Mouse (Mus musculus) embryonic facial prominence, embryonic 14.5 days (tissue): ENCODE measurements at regions not wholly inside any gene's neighbourhood (a gene's known extent, or its start where the extent isn't known, plus 50 kb on each side); places are given as distances from the start of the nearest gene placed in this dataset.
A peak's percentile ranks its signal among the peaks of the same experiment; 100 is the strongest.

Source experiments
- ATAC-seq: fragments of 200-750 bp; cut with Nextera tagmentation; 2 replicates; pipeline ENCODE4 v1.8.0; 2017; ENCODE audit warnings: low read depth, moderate number of reproducible peaks, moderate TSS enrichment
- DNase-seq: peaks from one replicate; pipeline ENCODE4 v3.0.0-alpha.2; 2015; ENCODE audit warnings: low spot score
- H3K27ac ChIP-seq: fragments of 300-500 bp; sonication (generic); replicated peaks from 2 replicates; pipeline ENCODE4 v1.5.1; 2014; ENCODE audit warnings: low read depth, mild to moderate bottlenecking, low read length, moderate library complexity
- H3K27me3 ChIP-seq: fragments of 300-500 bp; sonication (generic); replicated peaks from 2 replicates; pipeline ENCODE4 v1.6.1; 2014; ENCODE audit warnings: low read length; ENCODE audit not compliant: control insufficient read depth, insufficient read depth
- H3K36me3 ChIP-seq: fragments of 300-500 bp; sonication (generic); 2 replicates; pipeline ENCODE4 v1.6.1; 2014; ENCODE audit warnings: low read length, mixed read lengths; ENCODE audit not compliant: control insufficient read depth, insufficient read depth
- H3K4me1 ChIP-seq: fragments of 300-500 bp; sonication (generic); 2 replicates; pipeline ENCODE4 v1.6.1; 2014; ENCODE audit warnings: antibody characterized with exemption, low read length; ENCODE audit not compliant: control insufficient read depth, insufficient read depth
- H3K4me2 ChIP-seq: fragments of 300-500 bp; sonication (generic); 2 replicates; pipeline ENCODE4 v1.6.1; 2014; ENCODE audit warnings: low read depth, mild to moderate bottlenecking, low read length, moderate library complexity, mixed read lengths
- H3K4me3 ChIP-seq: fragments of 300-500 bp; sonication (generic); 2 replicates; pipeline ENCODE4 v1.5.1; 2014; ENCODE audit warnings: low read depth, mild to moderate bottlenecking, low read length
- H3K9ac ChIP-seq: fragments of 300-500 bp; sonication (generic); 2 replicates; pipeline ENCODE4 v1.6.1; 2014; ENCODE audit warnings: low read depth, mild to moderate bottlenecking, low read length, moderate library complexity, mixed read lengths
- H3K9me3 ChIP-seq: fragments of 300-500 bp; sonication (generic); 2 replicates; pipeline ENCODE4 v1.6.1; 2016; ENCODE audit warnings: low read length; ENCODE audit not compliant: control insufficient read depth
- WGBS: fragments of 180-500 bp; shearing (Covaris S2); extraction: QIAGEN DNeasy Blood & Tissue Kit; methylation state at CpG from one replicate; pipeline ENCODE4 v1.1.7; 2014; 5-methylcytosine and 5-hydroxymethylcytosine counted together

GRCm38 (mm10) chr6:55627228-55627627 lies 53.8 kb downstream of the Neurod6 start:
- ATAC-seq (no peak), DNase-seq (no peak)
- no peak overlapping the region for H3K4me3 ChIP-seq
- no peaks in the 10 kb centered on the region for H3K27me3 ChIP-seq
- H3K4me2 ChIP-seq, result no peak overlapping the region
- H3K4me1 ChIP-seq, result no peaks in the 10 kb centered on the region
- 52% methylated on average over 5 of the region's 5 CpGs for WGBS
- no peaks in the 10 kb centered on the region for H3K36me3 ChIP-seq
- no peak overlapping the region for H3K9ac ChIP-seq
- H3K27ac ChIP-seq, result no peak overlapping the region
- no peaks in the 10 kb centered on the region for H3K9me3 ChIP-seq

GRCm38 (mm10) chr6:55620366-55620765 lies 60.7 kb downstream of the Neurod6 start:
- Histone ChIP-seq H3K36me3 (no peaks in the 10 kb centered on the region), H3K4me1 (peaks cover 6% of the 10 kb centered on the region), H3K27ac (no peak overlapping the region), H3K9ac (no peak overlapping the region), H3K4me3 (no peak overlapping the region), H3K9me3 (no peaks in the 10 kb centered on the region), H3K27me3 (no peaks in the 10 kb centered on the region), H3K4me2 (no peak overlapping the region)
- 54% methylated on average over 3 of the region's 3 CpGs for WGBS
- ATAC-seq (no peak), DNase-seq (peak; percentile 26)

GRCm38 (mm10) chr6:55617922-55618481 lies 63.1 kb downstream of the Neurod6 start:
- no peaks in the 10 kb centered on the region for H3K27me3 ChIP-seq
- WGBS, result 10% methylated on average over 13 of the region's 13 CpGs
- H3K36me3 ChIP-seq, result no peaks in the 10 kb centered on the region
- peak overlapping the region; percentile 55 for H3K4me2 ChIP-seq
- peak overlapping the region; percentile 21 for H3K4me3 ChIP-seq
- DNase-seq, result peak; percentile 94
- H3K27ac ChIP-seq, result peak overlapping the region; percentile 74
- H3K9me3 ChIP-seq, result no peaks in the 10 kb centered on the region
- ATAC-seq, result peak; percentile 94
- peak overlapping the region; percentile 42 for H3K9ac ChIP-seq
- peaks cover 6% of the 10 kb centered on the region for H3K4me1 ChIP-seq

GRCm38 (mm10) chr6:55610395-55610794 lies 70.7 kb downstream of the Neurod6 start:
- H3K9me3 ChIP-seq, result no peaks in the 10 kb centered on the region
- H3K9ac ChIP-seq, result no peak overlapping the region
- no peak for ATAC-seq
- H3K4me3 ChIP-seq, result no peak overlapping the region
- no peaks in the 10 kb centered on the region for H3K36me3 ChIP-seq
- no peaks in the 10 kb centered on the region for H3K27me3 ChIP-seq
- H3K4me1 ChIP-seq, result no peaks in the 10 kb centered on the region
- no peak overlapping the region for H3K4me2 ChIP-seq
- peak; percentile 51 for DNase-seq
- no peak overlapping the region for H3K27ac ChIP-seq
- WGBS, result 40% methylated on average over 3 of the region's 3 CpGs

- Histone ChIP-seq H3K9ac (no peak overlapping the region), H3K9me3 (no peaks in the 10 kb centered on the region), H3K4me2 (no peak overlapping the region), H3K4me3 (no peak overlapping the region), H3K4me1 (no peaks in the 10 kb centered on the region), H3K27ac (no peak overlapping the region), H3K27me3 (no peaks in the 10 kb centered on the region), H3K36me3 (no peaks in the 10 kb centered on the region)
- 71% methylated on average over 1 of the region's 1 CpGs for WGBS
- DNase-seq (peak; percentile 69), ATAC-seq (no peak)
Observed at GRCm38 (mm10) chr6:55609976-55610375, 71.1 kb downstream of the Neurod6 start.

GRCm38 (mm10) chr6:55609053-55609452 lies 72.0 kb downstream of the Neurod6 start:
- WGBS, result 83% methylated on average over 1 of the region's 1 CpGs
- Histone ChIP-seq H3K9ac (no peak overlapping the region), H3K27me3 (no peaks in the 10 kb centered on the region), H3K4me3 (no peak overlapping the region), H3K4me2 (no peak overlapping the region), H3K4me1 (no peaks in the 10 kb centered on the region), H3K27ac (no peak overlapping the region), H3K36me3 (no peaks in the 10 kb centered on the region), H3K9me3 (no peaks in the 10 kb centered on the region)
- ATAC-seq, result no peak
- DNase-seq, result no peak

GRCm38 (mm10) chr6:55597088-55597487 lies 84.0 kb downstream of the Neurod6 start:
- DNase-seq (no peak), ATAC-seq (no peak)
- Histone ChIP-seq H3K4me3 (no peak overlapping the region), H3K27me3 (no peaks in the 10 kb centered on the region), H3K9ac (no peak overlapping the region), H3K27ac (no peak overlapping the region), H3K4me2 (no peak overlapping the region), H3K36me3 (no peaks in the 10 kb centered on the region), H3K4me1 (no peaks in the 10 kb centered on the region), H3K9me3 (no peaks in the 10 kb centered on the region)
- WGBS, result 81% methylated on average over 4 of the region's 4 CpGs

- Histone ChIP-seq H3K36me3 (no peaks in the 10 kb centered on the region), H3K4me1 (no peaks in the 10 kb centered on the region), H3K27me3 (no peaks in the 10 kb centered on the region), H3K9ac (no peak overlapping the region), H3K27ac (no peak overlapping the region), H3K4me3 (no peak overlapping the region), H3K4me2 (no peak overlapping the region), H3K9me3 (no peaks in the 10 kb centered on the region)
- ATAC-seq, result no peak
- no peak for DNase-seq
- WGBS, result 82% methylated on average over 4 of the region's 4 CpGs
Observed at GRCm38 (mm10) chr6:55592126-55592525, 88.9 kb downstream of the Neurod6 start.

- 60% methylated on average over 6 of the region's 6 CpGs for WGBS
- no peak for ATAC-seq
Observed at GRCm38 (mm10) chr6:55581106-55581505, 100.0 kb downstream of the Neurod6 start.

More at GRCm38 (mm10) chr6:55581106-55581505, 100.0 kb downstream of the Neurod6 start:
- H3K4me3 ChIP-seq, result no peak overlapping the region
- H3K9ac ChIP-seq, result no peak overlapping the region
- H3K9me3 ChIP-seq, result no peaks in the 10 kb centered on the region
- no peaks in the 10 kb centered on the region for H3K36me3 ChIP-seq
- no peak overlapping the region for H3K4me2 ChIP-seq
- DNase-seq, result no peak
- no peak overlapping the region for H3K27ac ChIP-seq
- no peaks in the 10 kb centered on the region for H3K27me3 ChIP-seq
- no peaks in the 10 kb centered on the region; the same call in 1 of the 2 replicates for H3K4me1 ChIP-seq
